Mouse (Mus musculus) midbrain, embryonic 14.5 days (tissue): ENCODE results near the gene Gzmb. TPM values are rescaled to one million over a fixed set of nuclear protein-coding genes. Genes with fewer than 3 reads are reported as not detected.
A peak's percentile ranks its signal among the peaks of the same experiment; 100 is the strongest.
"Not testable (repeated sequence)": the region's sequence is repeated elsewhere in the genome, so short reads cannot be mapped to it uniquely, and the experiment has no call there.

ENCODE experiments used
- ATAC-seq: fragments of 200-750 bp; cut with Nextera tagmentation; 2 replicates; pipeline ENCODE4 v1.8.0; 2017; ENCODE audit warnings: moderate number of reproducible peaks, moderate library complexity; ENCODE audit not compliant: low FRiP score, low TSS enrichment
- DNase-seq: peaks from one replicate; pipeline ENCODE4 v3.0.0-alpha.2; 2015
- H3K27ac ChIP-seq: fragments of 300-500 bp; sonication (generic); replicated peaks from 2 replicates; pipeline ENCODE4 v1.5.1; 2014; ENCODE audit warnings: mild to moderate bottlenecking, low read depth, low read length, moderate library complexity
- H3K27me3 ChIP-seq: fragments of 300-500 bp; sonication (generic); 2 replicates; pipeline ENCODE4 v1.6.1; 2014; ENCODE audit warnings: low read length, control low read depth, mixed read lengths; ENCODE audit not compliant: control insufficient read depth, insufficient read depth
- H3K36me3 ChIP-seq: fragments of 300-500 bp; sonication (generic); 2 replicates; pipeline ENCODE4 v1.6.1; 2014; ENCODE audit warnings: low read length, control low read depth; ENCODE audit not compliant: control insufficient read depth, insufficient read depth
- H3K4me1 ChIP-seq: fragments of 300-500 bp; sonication (generic); 2 replicates; pipeline ENCODE4 v1.6.1; 2014; ENCODE audit warnings: mild to moderate bottlenecking, antibody characterized with exemption, low read length, control low read depth; ENCODE audit not compliant: control insufficient read depth, insufficient read depth
- H3K4me2 ChIP-seq: fragments of 300-500 bp; sonication (generic); 2 replicates; pipeline ENCODE4 v1.6.1; 2014; ENCODE audit warnings: mild to moderate bottlenecking, low read length, moderate library complexity
- H3K4me3 ChIP-seq: fragments of 300-500 bp; sonication (generic); replicated peaks from 2 replicates; pipeline ENCODE4 v1.5.1; 2014; ENCODE audit warnings: low read depth, low read length
- H3K9ac ChIP-seq: fragments of 300-500 bp; sonication (generic); replicated peaks from 2 replicates; pipeline ENCODE4 v1.6.1; 2014; ENCODE audit warnings: mild to moderate bottlenecking, low read length, moderate library complexity
- H3K9me3 ChIP-seq: fragments of 300-500 bp; sonication (generic); 2 replicates; pipeline ENCODE4 v1.6.1; 2016; ENCODE audit warnings: low read length, control low read depth, mixed read lengths; ENCODE audit not compliant: control insufficient read depth
- WGBS: fragments of 180-500 bp; shearing (Covaris S2); extraction: QIAGEN DNeasy Blood & Tissue Kit; methylation state at CpG from one replicate; pipeline ENCODE4 v1.1.7; 2014; 5-methylcytosine and 5-hydroxymethylcytosine counted together
- polyA plus RNA-seq: library from polyadenylated mRNA; unstranded; fragments of >200 nt; fragmentation: Nextera tagmentation; extraction: Ambion mirVana; gene quantifications from 2 replicates; pipeline ENCODE4 v1.2.1, GENCODE M21; 2014

Gene Gzmb
- polyA plus RNA-seq: not detected in 2 replicates

DNA sequence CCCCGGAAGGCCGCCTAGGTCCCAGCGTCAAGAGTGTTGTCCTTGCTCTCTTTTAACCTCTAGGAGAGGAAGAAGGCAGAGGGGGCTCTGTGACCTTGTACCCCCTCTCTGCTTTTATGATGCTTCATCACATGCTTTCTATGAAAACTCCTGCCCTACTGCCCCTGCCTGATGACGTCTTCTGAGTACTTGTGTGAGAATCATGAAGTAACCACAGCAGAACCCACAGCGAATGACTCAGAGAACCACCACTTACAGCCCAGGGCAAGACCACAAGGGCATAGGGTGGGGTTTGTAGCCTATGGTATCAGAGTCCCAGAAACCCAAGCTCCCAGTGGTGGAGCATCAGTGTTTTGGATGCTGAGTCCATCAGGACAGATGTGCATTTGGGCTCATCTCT, at the start of gene Gzmb:
Gzmb (minus strand) TSS at position 108 of the 400 bp plus-strand sequence.
- no peak within 1 kb of the TSS for H3K4me3 ChIP-seq
- no peaks in the 10 kb centered on the region for H3K27me3 ChIP-seq
- H3K4me2 ChIP-seq: no peak within 1 kb of the TSS

DNA sequence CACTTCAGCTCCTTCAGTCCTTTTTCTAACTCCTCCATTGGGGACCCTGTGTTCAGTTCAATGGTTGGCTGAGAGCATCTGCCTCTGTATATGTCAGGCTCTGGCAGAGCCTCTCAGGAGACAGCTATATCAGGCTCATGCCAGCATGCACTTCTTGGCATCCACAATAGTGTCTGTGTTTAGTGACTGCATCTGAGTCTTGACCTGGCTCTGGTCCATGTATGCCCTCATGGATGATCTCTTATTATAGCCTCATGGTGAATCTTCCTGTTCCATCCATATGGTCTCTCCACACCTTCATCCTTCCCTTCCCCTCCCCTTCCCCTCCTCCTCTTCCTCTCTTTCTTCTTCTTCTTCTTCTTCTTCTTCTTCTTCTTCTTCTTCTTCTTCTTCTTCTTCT, 49.7 kb upstream of the Gzmb start:
- H3K4me3 ChIP-seq, H3K36me3 ChIP-seq, DNase-seq, H3K9me3 ChIP-seq, H3K27ac ChIP-seq, H3K4me1 ChIP-seq, H3K4me2 ChIP-seq, H3K9ac ChIP-seq, H3K27me3 ChIP-seq, ATAC-seq: not testable (repeated sequence)

More for the DNA sequence above, at the start of gene Gzmb:
- WGBS: 90% methylated on average over 5 of the region's 5 CpGs
- Histone ChIP-seq H3K9me3 (no peaks in the 10 kb centered on the region), H3K4me1 (no peaks in the 10 kb centered on the region), H3K36me3 (no peaks in the 10 kb centered on the region), H3K9ac (no peak within 1 kb of the TSS), H3K27ac (no peak within 1 kb of the TSS)
- ATAC-seq: no peak
- no peak for DNase-seq

- 90% methylated on average over 9 of the region's 9 CpGs for WGBS
Measured at GRCm38 (mm10) chr14:56310238-56310637, 48.2 kb upstream of the Gzmb start.

GRCm38 (mm10) chr14:56304149-56304548, 42.1 kb upstream of the Gzmb start:
- Histone ChIP-seq H3K4me3 (no peak overlapping the region), H3K36me3 (no peaks in the 10 kb centered on the region), H3K27ac (no peak overlapping the region), H3K9me3 (no peaks in the 10 kb centered on the region), H3K27me3 (no peaks in the 10 kb centered on the region), H3K9ac (no peak overlapping the region), H3K4me1 (no peaks in the 10 kb centered on the region), H3K4me2 (no peak overlapping the region)
- ATAC-seq (no peak), DNase-seq (peak; percentile 89)
- WGBS: 0% methylated on average over 4 of the region's 4 CpGs

More at GRCm38 (mm10) chr14:56310238-56310637, 48.2 kb upstream of the Gzmb start:
- ATAC-seq: no peak
- Histone ChIP-seq H3K4me3 (no peak overlapping the region), H3K9me3 (no peaks in the 10 kb centered on the region), H3K9ac (no peak overlapping the region), H3K27ac (no peak overlapping the region), H3K36me3 (no peaks in the 10 kb centered on the region), H3K27me3 (no peaks in the 10 kb centered on the region), H3K4me2 (no peak overlapping the region), H3K4me1 (no peaks in the 10 kb centered on the region)
- no peak for DNase-seq

GRCm38 (mm10) chr14:56303506-56304025, 41.5 kb upstream of the Gzmb start:
- Histone ChIP-seq H3K4me3 (no peak overlapping the region), H3K27me3 (no peaks in the 10 kb centered on the region), H3K9me3 (no peaks in the 10 kb centered on the region), H3K9ac (no peak overlapping the region), H3K36me3 (no peaks in the 10 kb centered on the region), H3K27ac (no peak overlapping the region), H3K4me1 (no peaks in the 10 kb centered on the region), H3K4me2 (no peak overlapping the region)
- ATAC-seq (no peak), DNase-seq (no peak)
- WGBS: 83% methylated on average over 10 of the region's 10 CpGs

- no peak overlapping the region for H3K27ac ChIP-seq
- 98% methylated on average over 3 of the region's 3 CpGs for WGBS
- H3K4me1 ChIP-seq: no peaks in the 10 kb centered on the region
- DNase-seq (no peak), ATAC-seq (no peak)
- H3K27me3 ChIP-seq: no peaks in the 10 kb centered on the region
- H3K9me3 ChIP-seq: no peaks in the 10 kb centered on the region
- H3K36me3 ChIP-seq: no peaks in the 10 kb centered on the region
- H3K9ac ChIP-seq: no peak overlapping the region
- H3K4me2 ChIP-seq: no peak overlapping the region
- H3K4me3 ChIP-seq: no peak overlapping the region
Measured at GRCm38 (mm10) chr14:56302091-56302490, 40.0 kb upstream of the Gzmb start.

DNA sequence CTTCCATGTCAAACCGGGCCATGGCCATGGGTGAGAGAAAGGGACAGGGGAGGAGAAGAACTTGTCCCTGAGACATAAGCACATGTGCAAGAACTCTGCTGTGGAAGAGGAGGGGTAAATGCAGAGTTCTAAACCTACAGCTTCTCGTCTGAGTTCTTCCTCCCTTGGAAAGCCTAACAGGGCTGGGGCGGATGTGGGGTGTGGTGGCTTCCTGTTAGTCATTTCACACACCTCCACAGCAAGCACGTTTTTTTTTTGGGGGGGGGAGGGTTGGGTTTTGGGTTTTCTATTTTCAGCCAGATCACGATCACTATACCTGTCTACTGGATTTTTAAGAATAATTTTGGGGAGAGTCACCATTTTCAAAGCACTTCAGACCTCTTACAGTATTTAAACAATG, 34.7 kb upstream of the Gzmb start:
- 80% methylated on average over 5 of the region's 5 CpGs for WGBS
- Histone ChIP-seq H3K4me2 (no peak overlapping the region), H3K27me3 (no peaks in the 10 kb centered on the region), H3K9me3 (no peaks in the 10 kb centered on the region), H3K9ac (no peak overlapping the region), H3K4me1 (no peaks in the 10 kb centered on the region), H3K36me3 (no peaks in the 10 kb centered on the region), H3K27ac (no peak overlapping the region), H3K4me3 (no peak overlapping the region)
- DNase-seq (no peak), ATAC-seq (no peak)

GRCm38 (mm10) chr14:56296106-56296505, 34.0 kb upstream of the Gzmb start:
- 91% methylated on average over 4 of the region's 4 CpGs for WGBS
- H3K36me3 ChIP-seq: no peaks in the 10 kb centered on the region
- H3K4me3 ChIP-seq: no peak overlapping the region
- no peak overlapping the region for H3K9ac ChIP-seq
- H3K9me3 ChIP-seq: no peaks in the 10 kb centered on the region
- H3K27me3 ChIP-seq: no peaks in the 10 kb centered on the region
- DNase-seq (no peak), ATAC-seq (no peak)
- H3K27ac ChIP-seq: no peak overlapping the region
- H3K4me2 ChIP-seq: no peak overlapping the region
- no peaks in the 10 kb centered on the region for H3K4me1 ChIP-seq

GRCm38 (mm10) chr14:56293146-56293545, 31.1 kb upstream of the Gzmb start:
- Histone ChIP-seq H3K27me3 (no peaks in the 10 kb centered on the region), H3K9ac (no peak overlapping the region), H3K4me2 (no peak overlapping the region), H3K9me3 (no peaks in the 10 kb centered on the region), H3K4me3 (no peak overlapping the region), H3K4me1 (no peaks in the 10 kb centered on the region), H3K36me3 (no peaks in the 10 kb centered on the region), H3K27ac (no peak overlapping the region)
- DNase-seq (no peak), ATAC-seq (no peak)
